Mouse (Mus musculus) heart, embryonic 15.5 days (tissue): ENCODE data around the gene Smco4. TPM values are rescaled to one million over a fixed set of nuclear protein-coding genes. Genes with fewer than 3 reads are reported as not detected.

ENCODE experiments used
- ATAC-seq: fragments of 200-750 bp; cut with Nextera tagmentation; replicated peaks from 2 replicates; pipeline ENCODE4 v1.8.0; 2017; ENCODE audit warnings: low read depth, moderate TSS enrichment; ENCODE audit not compliant: insufficient number of reproducible peaks, insufficient read depth, low FRiP score
- H3K27ac ChIP-seq: fragments of 300-500 bp; sonication (generic); 2 replicates; pipeline ENCODE4 v1.5.1; 2015; ENCODE audit warnings: mild to moderate bottlenecking, inconsistent platforms
- H3K27me3 ChIP-seq: fragments of 300-500 bp; sonication (generic); 2 replicates; pipeline ENCODE4 v1.6.1; 2015; ENCODE audit warnings: inconsistent platforms
- H3K36me3 ChIP-seq: fragments of 300-500 bp; sonication (generic); 2 replicates; pipeline ENCODE4 v1.6.1; 2015; ENCODE audit warnings: mild to moderate bottlenecking, inconsistent platforms
- H3K4me1 ChIP-seq: fragments of 300-500 bp; sonication (generic); replicated peaks from 2 replicates; pipeline ENCODE4 v1.6.1; 2015; ENCODE audit warnings: inconsistent platforms
- H3K4me2 ChIP-seq: fragments of 300-500 bp; sonication (generic); 2 replicates; pipeline ENCODE4 v1.6.1; 2015; ENCODE audit warnings: inconsistent platforms, mild to moderate bottlenecking, moderate library complexity
- H3K4me3 ChIP-seq: fragments of 300-500 bp; sonication (generic); 2 replicates; pipeline ENCODE4 v1.5.1; 2015; ENCODE audit warnings: mild to moderate bottlenecking, inconsistent platforms
- H3K9ac ChIP-seq: fragments of 300-500 bp; sonication (generic); 2 replicates; pipeline ENCODE4 v1.6.1; 2015; ENCODE audit warnings: mild to moderate bottlenecking, inconsistent platforms
- H3K9me3 ChIP-seq: fragments of 300-500 bp; sonication (generic); replicated peaks from 2 replicates; pipeline ENCODE4 v1.6.1; 2016; ENCODE audit warnings: inconsistent platforms
- WGBS: fragments of 180-500 bp; shearing (Covaris S2); methylation state at CpG from one replicate; pipeline ENCODE4 v1.1.7; 2015; ENCODE audit warnings: mixed read lengths; 5-methylcytosine and 5-hydroxymethylcytosine counted together
- polyA plus RNA-seq: library from polyadenylated mRNA; unstranded; fragments of >200 nt; fragmentation: Nextera tagmentation; extraction: Ambion mirVana; gene quantifications from 2 replicates; pipeline ENCODE4 v1.2.1, GENCODE M21; 2015

Smco4 gene
- polyA plus RNA-seq, 1 experiment from 2014 or later: 2.1 TPM

- 46% methylated on average over 8 of the region's 8 CpGs for WGBS
- Histone ChIP-seq H3K27me3 (no peaks in the 10 kb centered on the region), H3K9ac (no peak overlapping the region), H3K36me3 (no peaks in the 10 kb centered on the region), H3K27ac (peak overlapping the region; percentile 28; the same call in 1 of the 2 replicates), H3K4me1 (peaks cover 59% of the 10 kb centered on the region), H3K9me3 (no peaks in the 10 kb centered on the region), H3K4me3 (no peak overlapping the region), H3K4me2 (no peak overlapping the region)
- 0 out of 2 replicates have a peak, but pooled peaks have one; percentile 34 for ATAC-seq
Observed at GRCm38 (mm10) chr9:15529275-15529964, 36.2 kb downstream of the Smco4 start.

GRCm38 (mm10) chr9:15529965-15530320 is 36.7 kb downstream of the Smco4 start:
- 84% methylated on average over 2 of the region's 2 CpGs for WGBS
- H3K36me3 ChIP-seq: no peaks in the 10 kb centered on the region
- ATAC-seq: no peak
- no peaks in the 10 kb centered on the region for H3K9me3 ChIP-seq
- no peak overlapping the region for H3K27ac ChIP-seq
- H3K4me3 ChIP-seq: no peak overlapping the region
- no peak overlapping the region for H3K4me2 ChIP-seq
- no peak overlapping the region for H3K9ac ChIP-seq
- peaks cover 61% of the 10 kb centered on the region for H3K4me1 ChIP-seq
- no peaks in the 10 kb centered on the region for H3K27me3 ChIP-seq

- Histone ChIP-seq H3K27ac (no peak overlapping the region), H3K4me2 (no peak overlapping the region), H3K4me1 (peaks cover 59% of the 10 kb centered on the region), H3K27me3 (no peaks in the 10 kb centered on the region), H3K9ac (no peak overlapping the region), H3K4me3 (no peak overlapping the region), H3K36me3 (no peaks in the 10 kb centered on the region), H3K9me3 (no peaks in the 10 kb centered on the region)
- ATAC-seq: no peak
- 67% methylated on average over 5 of the region's 5 CpGs for WGBS
Observed at GRCm38 (mm10) chr9:15531204-15531603, 38.0 kb downstream of the Smco4 start.

- Histone ChIP-seq H3K4me1 (peaks cover 47% of the 10 kb centered on the region), H3K9ac (no peak overlapping the region), H3K27ac (no peak overlapping the region; the same call in 1 of the 2 replicates), H3K4me3 (no peak overlapping the region), H3K36me3 (no peaks in the 10 kb centered on the region), H3K27me3 (no peaks in the 10 kb centered on the region), H3K9me3 (no peaks in the 10 kb centered on the region), H3K4me2 (no peak overlapping the region)
- no peak for ATAC-seq
- 55% methylated on average over 11 of the region's 11 CpGs for WGBS
Observed at GRCm38 (mm10) chr9:15533336-15534070, 40.3 kb downstream of the Smco4 start.

- Histone ChIP-seq H3K4me2 (no peak overlapping the region), H3K27me3 (no peaks in the 10 kb centered on the region), H3K4me3 (no peak overlapping the region), H3K4me1 (peaks cover 45% of the 10 kb centered on the region), H3K36me3 (no peaks in the 10 kb centered on the region), H3K9ac (no peak overlapping the region), H3K9me3 (no peaks in the 10 kb centered on the region), H3K27ac (no peak overlapping the region; the same call in 1 of the 2 replicates)
- ATAC-seq: no peak
- WGBS: 82% methylated on average over 2 of the region's 2 CpGs
Observed at GRCm38 (mm10) chr9:15534110-15534509, 40.9 kb downstream of the Smco4 start.

GRCm38 (mm10) chr9:15535418-15535817 is 42.2 kb downstream of the Smco4 start:
- ATAC-seq: no peak
- H3K4me3 ChIP-seq: no peak overlapping the region
- no peak overlapping the region for H3K4me2 ChIP-seq
- H3K27me3 ChIP-seq: no peaks in the 10 kb centered on the region
- peak overlapping the region; percentile 21; the same call in 1 of the 2 replicates for H3K27ac ChIP-seq
- WGBS: 31% methylated on average over 5 of the region's 5 CpGs
- H3K36me3 ChIP-seq: no peaks in the 10 kb centered on the region
- H3K9me3 ChIP-seq: no peaks in the 10 kb centered on the region
- no peak overlapping the region for H3K9ac ChIP-seq
- H3K4me1 ChIP-seq: peaks cover 34% of the 10 kb centered on the region

- ATAC-seq: no peak
- Histone ChIP-seq H3K27ac (no peak overlapping the region), H3K4me1 (peaks cover 38% of the 10 kb centered on the region), H3K4me3 (no peak overlapping the region), H3K27me3 (no peaks in the 10 kb centered on the region), H3K9me3 (no peaks in the 10 kb centered on the region), H3K4me2 (no peak overlapping the region), H3K36me3 (no peaks in the 10 kb centered on the region), H3K9ac (no peak overlapping the region)
- WGBS: 87% methylated on average over 5 of the region's 5 CpGs
Observed at GRCm38 (mm10) chr9:15536861-15537426, 43.7 kb downstream of the Smco4 start.

GRCm38 (mm10) chr9:15537455-15538048 is 44.3 kb downstream of the Smco4 start:
- 96% methylated on average over 3 of the region's 3 CpGs for WGBS
- no peaks in the 10 kb centered on the region for H3K36me3 ChIP-seq
- H3K4me1 ChIP-seq: peaks cover 41% of the 10 kb centered on the region
- H3K4me3 ChIP-seq: no peak overlapping the region
- H3K9me3 ChIP-seq: no peaks in the 10 kb centered on the region
- no peak overlapping the region for H3K9ac ChIP-seq
- no peak overlapping the region for H3K27ac ChIP-seq
- no peaks in the 10 kb centered on the region for H3K27me3 ChIP-seq
- no peak overlapping the region for H3K4me2 ChIP-seq
- ATAC-seq: no peak

- Histone ChIP-seq H3K9me3 (no peaks in the 10 kb centered on the region), H3K4me1 (peaks cover 30% of the 10 kb centered on the region), H3K9ac (no peak overlapping the region), H3K27me3 (no peaks in the 10 kb centered on the region), H3K27ac (no peak overlapping the region), H3K36me3 (no peaks in the 10 kb centered on the region), H3K4me3 (no peak overlapping the region), H3K4me2 (no peak overlapping the region)
- WGBS: 77% methylated on average over 8 of the region's 8 CpGs
- ATAC-seq: no peak
Observed at GRCm38 (mm10) chr9:15538979-15539533, 45.8 kb downstream of the Smco4 start.

GRCm38 (mm10) chr9:15541735-15542354 is 48.6 kb downstream of the Smco4 start:
- H3K27ac ChIP-seq: no peak overlapping the region
- H3K4me3 ChIP-seq: no peak overlapping the region
- WGBS: 48% methylated on average over 5 of the region's 5 CpGs
- no peak for ATAC-seq
- no peaks in the 10 kb centered on the region for H3K27me3 ChIP-seq
- H3K4me1 ChIP-seq: peaks cover 12% of the 10 kb centered on the region
- H3K36me3 ChIP-seq: no peaks in the 10 kb centered on the region
- H3K4me2 ChIP-seq: no peak overlapping the region
- no peaks in the 10 kb centered on the region for H3K9me3 ChIP-seq
- H3K9ac ChIP-seq: no peak overlapping the region

- Histone ChIP-seq H3K4me2 (no peak overlapping the region), H3K27ac (no peak overlapping the region), H3K4me1 (no peaks in the 10 kb centered on the region), H3K4me3 (no peak overlapping the region), H3K9ac (no peak overlapping the region), H3K9me3 (no peaks in the 10 kb centered on the region), H3K36me3 (no peaks in the 10 kb centered on the region), H3K27me3 (no peaks in the 10 kb centered on the region)
- ATAC-seq: no peak
- 64% methylated on average over 4 of the region's 4 CpGs for WGBS
Observed at GRCm38 (mm10) chr9:15550461-15550961, 57.3 kb downstream of the Smco4 start.
